Mouse (Mus musculus): ENCODE data around the gene Gja5.
A peak's percentile ranks its signal among the peaks of the same experiment; 100 is the strongest.

Gja5 gene

GRCm38 (mm10) chr3:96936241-96936640, 31.7 kb downstream of the Gja5 start:
- peak; percentile 83 for DNase-seq (ENCODE audit: low read depth, low spot score)

DNA sequence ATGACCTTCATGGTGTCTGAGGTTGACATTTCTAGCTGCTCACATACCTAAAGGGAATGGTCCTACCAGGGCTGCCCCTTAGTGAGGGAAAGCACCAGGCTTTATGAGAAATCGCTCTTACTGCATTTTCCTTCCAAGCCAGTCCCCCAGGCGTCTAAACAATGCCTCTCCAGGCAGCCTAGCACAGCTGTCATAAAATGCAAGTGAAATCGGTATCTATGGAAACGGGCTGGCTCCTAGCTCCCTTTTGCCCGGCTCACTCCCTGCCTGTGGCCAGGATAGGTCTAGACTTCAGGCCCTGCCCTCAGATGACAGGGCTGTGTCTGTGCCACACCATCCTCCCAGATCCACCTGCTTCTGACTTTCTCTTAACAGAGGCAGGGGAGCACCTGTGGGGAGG, 33.1 kb downstream of the Gja5 start:
- peak; percentile 61 for DNase-seq (ENCODE audit: low read depth, low spot score)

GRCm38 (mm10) chr3:96938738-96939137, 34.2 kb downstream of the Gja5 start:
- DNase-seq (ENCODE audit: low read depth, low spot score) = peak; percentile 90

DNA sequence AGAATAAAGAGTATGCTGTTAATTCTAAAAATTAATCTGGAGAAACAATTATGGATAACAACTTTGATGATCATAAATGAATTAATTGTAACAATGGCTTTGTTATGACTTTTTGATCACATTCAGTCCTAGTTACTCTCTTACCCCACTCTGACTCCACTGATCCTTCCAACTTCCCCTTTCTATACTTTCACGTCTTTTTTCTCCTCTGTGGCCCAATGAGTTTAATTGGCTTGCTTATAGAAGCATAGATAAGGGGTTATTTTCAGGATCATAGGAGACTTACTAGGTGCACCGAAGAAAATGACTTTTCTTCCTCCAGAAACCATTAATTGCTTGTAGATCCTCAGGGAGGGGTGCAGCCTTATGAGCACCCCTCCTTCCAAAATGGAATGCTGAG, 38.2 kb downstream of the Gja5 start:
- no peak for DNase-seq (ENCODE audit: low read depth, low spot score)

DNA sequence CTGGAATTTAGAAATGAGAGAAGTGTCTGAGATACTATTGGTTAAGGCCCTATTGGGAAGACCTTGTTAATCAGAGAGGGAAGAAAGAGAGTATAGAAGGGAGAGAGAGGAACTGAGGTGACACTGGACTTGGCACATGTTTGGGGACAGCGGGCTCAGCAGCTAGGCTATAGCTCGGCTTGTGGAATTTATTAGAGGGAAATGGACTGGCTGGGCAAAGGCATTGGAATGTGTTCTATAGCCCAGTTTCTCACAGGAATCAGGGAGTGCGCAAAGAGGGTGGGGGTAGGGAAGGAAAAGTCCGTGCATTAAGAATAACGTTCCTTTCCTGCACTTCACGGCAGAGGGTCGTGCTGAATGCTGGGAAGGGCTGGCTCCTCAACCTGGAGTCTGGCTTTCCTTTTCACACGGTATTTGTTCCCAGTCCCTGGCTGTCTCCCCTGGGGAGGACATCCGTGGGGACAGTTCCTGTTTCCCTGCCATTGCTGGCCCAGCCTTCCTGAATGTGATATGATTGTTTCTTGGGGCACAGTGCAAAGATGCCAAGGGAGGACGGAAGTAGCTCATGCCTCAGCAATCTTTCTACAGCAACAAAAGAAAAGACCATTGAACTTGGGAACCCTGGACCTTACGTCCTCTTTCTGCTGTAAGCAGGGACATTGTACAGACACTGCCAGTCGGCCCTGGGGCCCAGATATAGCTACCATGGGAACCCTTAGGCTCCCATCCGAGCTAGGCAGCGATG, 49.2 kb downstream of the Gja5 start:
- no peak for DNase-seq (ENCODE audit: low read depth, low spot score)

DNA sequence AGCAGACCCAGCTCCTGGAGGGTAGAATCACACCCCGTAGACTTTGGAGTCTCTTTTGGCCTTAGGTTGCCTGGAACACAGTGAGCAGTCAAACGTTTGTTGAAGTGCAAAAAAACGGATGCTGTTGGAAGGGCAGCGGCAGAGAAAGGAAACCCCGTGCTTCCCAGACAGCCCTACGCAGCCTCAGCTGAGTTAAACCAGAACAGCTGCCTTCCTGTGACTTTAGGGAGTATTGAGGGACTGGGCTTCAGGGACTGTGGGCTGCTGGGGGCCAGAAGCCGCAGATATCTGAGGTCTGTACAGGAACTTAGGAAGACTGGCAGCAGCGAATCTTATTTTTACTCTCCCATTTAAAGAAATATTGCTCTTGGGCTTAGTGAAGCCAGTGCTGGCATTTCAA, 56.1 kb downstream of the Gja5 start:
- no peak for DNase-seq (ENCODE audit: low read depth, low spot score)

- DNase-seq (ENCODE audit: low read depth, low spot score) = no peak
Observed at GRCm38 (mm10) chr3:96963088-96964034, 58.9 kb downstream of the Gja5 start.

- no peak for DNase-seq (ENCODE audit: low read depth, low spot score)
Observed at GRCm38 (mm10) chr3:96970986-96971385, 66.5 kb downstream of the Gja5 start.

DNA sequence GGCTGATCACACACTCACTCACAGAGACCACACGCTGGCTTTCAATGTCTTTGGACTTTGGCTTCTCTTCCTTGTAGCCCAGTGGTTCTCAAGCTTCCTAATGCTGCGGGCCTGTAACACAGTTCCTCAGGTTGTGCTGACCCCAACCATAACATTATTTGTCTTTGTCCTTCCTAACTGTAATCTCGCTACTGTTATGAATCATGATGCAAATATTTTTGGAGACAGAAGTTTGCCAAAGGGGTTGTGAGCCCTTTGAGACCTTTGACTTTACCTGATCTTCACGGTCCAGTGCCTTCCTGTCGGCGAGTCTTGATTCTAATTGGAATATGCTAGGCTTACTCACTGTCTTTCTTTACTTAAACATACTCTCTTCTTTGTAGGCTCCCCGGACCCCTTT, 70.0 kb downstream of the Gja5 start:
- DNase-seq (ENCODE audit: low read depth, low spot score) = no peak

DNA sequence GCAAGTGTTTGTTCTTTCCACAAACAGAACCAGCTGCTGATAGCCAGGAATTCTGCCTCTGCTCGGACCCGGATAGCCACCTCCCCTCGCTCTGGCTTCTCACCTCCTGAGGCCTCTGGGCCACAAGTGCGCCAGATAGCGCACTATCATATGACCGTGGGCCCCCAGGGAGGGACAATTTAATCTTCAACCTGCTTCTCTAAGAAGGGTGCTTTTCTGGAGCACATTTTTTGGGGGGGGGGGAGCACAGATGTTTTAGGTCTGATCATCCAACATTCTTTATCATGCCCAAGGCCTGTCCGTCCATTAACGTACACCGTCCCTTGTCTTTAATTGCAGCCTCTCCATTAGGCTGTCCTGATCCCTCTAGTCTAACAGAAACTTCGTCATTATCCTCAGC, 71.1 kb downstream of the Gja5 start:
- DNase-seq (ENCODE audit: low read depth, low spot score) = no peak

- no peak for DNase-seq (ENCODE audit: low read depth, low spot score)
Observed at GRCm38 (mm10) chr3:96977507-96977906, 73.0 kb downstream of the Gja5 start.

- DNase-seq (ENCODE audit: low read depth, low spot score) = no peak
Observed at GRCm38 (mm10) chr3:96978469-96978868, 74.0 kb downstream of the Gja5 start.

DNA sequence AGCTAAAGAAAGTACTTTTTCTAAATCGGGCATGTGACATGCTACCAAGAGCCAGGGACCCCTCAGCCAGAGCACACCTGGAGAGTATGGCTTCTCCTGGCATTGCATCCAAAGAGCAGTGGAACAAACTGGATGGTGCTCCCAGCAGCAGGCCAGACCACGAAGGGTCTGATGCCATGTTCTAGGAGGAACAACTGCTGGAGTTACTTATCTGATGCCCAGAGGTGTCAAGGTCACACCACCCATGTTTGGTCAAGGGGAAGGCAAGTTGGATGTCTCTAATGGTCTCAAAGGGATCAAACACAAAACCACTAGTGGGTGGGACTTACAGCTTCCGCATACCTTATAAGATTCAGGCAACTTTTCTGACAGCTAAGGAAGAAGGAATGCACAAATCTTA, 74.5 kb downstream of the Gja5 start:
- DNase-seq (ENCODE audit: low read depth, low spot score) = no peak

DNA sequence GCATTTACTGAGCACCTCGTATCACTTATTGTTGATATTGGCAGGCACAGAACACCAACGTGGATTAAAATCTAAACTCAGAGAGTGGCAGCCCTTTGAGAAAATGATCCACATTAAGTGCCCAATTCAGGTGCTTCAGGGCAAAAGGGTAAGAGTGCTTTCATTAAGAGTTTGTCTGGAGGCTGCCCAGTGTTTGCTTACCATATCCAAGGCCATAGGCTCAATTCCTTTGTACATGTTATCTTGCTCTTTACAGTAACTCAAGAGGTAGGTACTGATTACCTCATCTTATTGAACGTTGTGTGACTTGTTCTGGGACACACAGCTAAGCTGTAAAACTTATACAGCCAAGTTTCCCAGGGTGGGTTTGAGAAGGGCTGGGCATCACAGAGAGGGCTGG, 77.3 kb downstream of the Gja5 start:
- DNase-seq (ENCODE audit: low read depth, low spot score) = no peak

DNA sequence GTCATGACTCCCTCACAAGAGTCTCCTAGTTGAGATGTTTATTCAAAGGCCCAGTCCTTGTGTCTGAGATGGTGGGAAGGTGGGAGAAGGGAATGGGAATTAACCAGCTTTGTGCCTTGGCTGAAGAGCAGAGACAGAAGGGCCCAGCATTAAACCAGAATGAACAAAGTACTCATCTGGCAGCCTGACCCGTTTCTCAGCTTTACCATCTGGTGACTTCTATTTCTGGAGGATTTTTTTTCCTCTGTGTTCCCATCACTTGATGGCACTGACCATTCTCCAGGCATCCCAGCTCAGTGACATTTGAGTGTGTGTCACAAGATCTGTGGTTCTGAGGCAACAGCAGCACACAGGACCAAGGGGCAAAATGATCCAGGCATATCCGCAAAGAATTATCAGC, 78.2 kb downstream of the Gja5 start:
- no peak for DNase-seq (ENCODE audit: low read depth, low spot score)

DNA sequence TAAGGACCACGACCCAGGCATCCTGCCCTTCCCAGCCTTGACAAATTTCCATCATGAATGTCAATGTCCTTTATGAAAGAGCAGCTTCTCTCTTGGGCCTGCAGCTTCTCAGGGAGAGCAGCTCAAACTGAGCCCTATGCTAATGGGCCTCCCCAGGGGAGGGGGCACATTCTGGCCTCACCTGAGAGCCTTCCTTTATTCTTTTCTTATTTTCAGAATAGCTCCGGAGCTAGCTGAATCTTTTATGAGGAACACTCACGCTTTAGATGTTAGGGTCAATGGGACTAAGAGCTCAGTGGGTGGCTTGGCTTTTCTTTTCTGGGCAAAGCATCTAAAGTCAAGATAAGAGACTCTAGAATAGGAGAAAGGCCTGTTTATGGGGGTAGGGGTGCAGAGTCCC, 88.0 kb downstream of the Gja5 start:
- no peak for DNase-seq (ENCODE audit: low read depth, low spot score)

GRCm38 (mm10) chr3:96997770-96998169, 93.3 kb downstream of the Gja5 start:
- DNase-seq (ENCODE audit: low read depth, low spot score) = no peak

DNA sequence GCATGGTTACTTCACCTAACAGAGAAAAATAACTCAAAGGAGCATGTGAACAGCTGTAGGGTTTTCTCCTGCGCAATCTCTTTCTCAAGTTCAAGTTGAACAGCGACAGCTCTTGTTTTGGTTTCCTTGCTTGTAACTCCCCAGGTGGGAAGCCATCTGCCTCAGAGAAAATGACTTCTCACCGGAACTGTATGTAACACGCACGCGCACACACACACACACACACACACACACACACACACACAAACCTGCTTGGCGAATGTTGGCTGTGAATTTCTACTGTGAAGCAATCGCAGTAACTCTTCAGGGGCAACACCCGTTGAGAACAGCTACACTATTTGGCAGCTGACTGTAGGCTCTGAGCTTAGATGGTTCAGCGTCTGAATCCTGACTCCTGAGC, 98.6 kb downstream of the Gja5 start:
- no peak for DNase-seq (ENCODE audit: low read depth, low spot score)

DNA sequence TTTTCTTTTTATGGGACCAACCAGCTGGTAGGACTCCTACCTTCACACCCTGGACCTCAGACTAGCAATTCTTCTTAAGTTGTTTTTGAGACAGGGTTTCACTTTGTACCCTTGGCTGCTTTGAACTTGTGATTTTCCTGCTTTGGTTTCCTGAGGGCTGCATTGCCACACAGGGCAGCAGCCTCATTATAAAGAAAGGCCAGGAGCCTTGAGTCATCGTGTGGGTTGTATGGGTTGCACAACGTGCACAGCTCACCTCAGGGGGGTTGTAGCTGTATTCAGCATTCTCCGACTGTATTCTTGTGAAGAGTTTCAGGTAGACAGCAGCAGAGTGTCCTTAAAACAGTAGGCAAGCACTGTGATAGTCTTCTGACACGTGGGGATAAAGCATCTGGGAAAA, 100.0 kb downstream of the Gja5 start:
- DNase-seq (ENCODE audit: low read depth, low spot score) = no peak

DNA sequence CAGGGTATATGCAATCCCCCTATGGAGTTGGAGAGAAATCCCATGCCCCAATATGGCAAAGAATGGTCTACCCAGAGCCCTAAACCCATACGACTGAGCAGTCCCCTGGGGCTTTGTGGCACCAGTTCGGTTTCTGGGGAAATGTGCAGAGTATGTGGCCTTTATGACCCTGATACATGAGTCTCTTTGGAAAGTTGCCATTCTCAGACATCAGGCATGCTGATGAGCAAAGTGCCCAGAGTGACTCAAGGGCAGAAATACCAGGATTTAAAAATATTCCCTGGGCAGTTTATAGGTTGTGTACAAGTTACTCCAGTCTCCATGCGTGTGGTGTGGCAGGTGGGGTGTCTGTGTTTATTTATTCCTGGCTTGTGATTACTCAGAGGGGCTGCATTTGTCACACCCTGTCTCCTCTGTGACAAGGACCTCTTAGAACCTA, 102.5 kb downstream of the Gja5 start:
- DNase-seq (ENCODE audit: low read depth, low spot score) = no peak

DNA sequence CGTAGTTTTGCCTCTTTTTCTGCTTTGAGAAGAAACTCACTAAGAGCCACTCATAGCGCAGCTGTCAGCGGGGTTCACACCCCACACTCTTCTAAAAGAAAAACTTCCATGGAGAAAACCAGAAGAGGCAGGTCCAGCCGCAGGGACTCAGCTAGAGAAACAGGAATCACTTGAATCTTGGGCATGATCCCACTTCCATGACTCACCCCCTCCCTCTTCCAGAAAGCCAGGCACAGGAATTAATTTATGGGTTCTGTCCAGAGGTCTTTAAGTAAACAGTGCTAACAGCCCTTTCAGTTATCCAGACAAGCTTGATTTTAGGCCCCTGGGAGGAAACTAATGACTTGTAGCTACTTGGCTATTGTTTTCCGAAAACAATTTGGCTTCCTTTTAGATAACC, 120.7 kb downstream of the Gja5 start:
- no peak for DNase-seq (ENCODE audit: low read depth, low spot score)

GRCm38 (mm10) chr3:97032053-97032496, 127.6 kb downstream of the Gja5 start:
- DNase-seq (ENCODE audit: low read depth, low spot score) = peak; percentile 25

DNA sequence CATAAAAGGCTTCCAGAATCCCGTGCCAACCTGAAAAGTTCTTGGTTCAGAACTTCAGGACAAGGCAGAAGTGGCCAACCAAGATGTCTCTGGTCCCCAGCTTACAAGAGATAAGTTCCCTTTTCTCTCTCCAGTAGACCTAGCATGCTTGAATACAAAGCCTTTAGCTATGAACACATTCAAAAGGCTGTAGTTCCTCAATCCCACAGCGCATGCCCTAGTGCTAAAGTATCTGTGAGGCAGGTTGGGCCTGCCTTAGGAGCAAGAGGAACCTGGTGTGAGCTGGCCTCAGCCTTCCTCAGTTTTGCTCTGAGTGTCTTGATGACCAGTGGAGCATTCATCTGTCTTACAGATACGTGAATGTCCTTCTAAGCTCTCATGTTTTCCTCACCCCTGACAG, 131.1 kb downstream of the Gja5 start:
- no peak for DNase-seq (ENCODE audit: low read depth, low spot score)

Measured in mesoderm, embryonic 11.5 days (tissue).